Mouse (Mus musculus) MEL-GATA-1-ER (cell line): Measurements from ENCODE around the gene Ntm.

ENCODE experiments used
- DNase-seq: peaks from one replicate; pipeline ENCODE4 v3.0.0-alpha.2; 2012; ENCODE audit warnings: low read depth; ENCODE audit errors: extremely low read depth

Ntm gene

GRCm38 (mm10) chr9:29587376-29587775 lies 375.6 kb downstream of the Ntm start:
- no peak for DNase-seq

GRCm38 (mm10) chr9:29586381-29586770 lies 376.6 kb downstream of the Ntm start:
- no peak for DNase-seq

- DNase-seq: no peak
Measured at GRCm38 (mm10) chr9:29585746-29586380, 377.1 kb downstream of the Ntm start.

GRCm38 (mm10) chr9:29578226-29578625 lies 384.7 kb downstream of the Ntm start:
- DNase-seq: no peak

GRCm38 (mm10) chr9:29576051-29576533 lies 386.8 kb downstream of the Ntm start:
- no peak for DNase-seq

GRCm38 (mm10) chr9:29574548-29574947 lies 388.4 kb downstream of the Ntm start:
- no peak for DNase-seq

GRCm38 (mm10) chr9:29568571-29568970 lies 394.4 kb downstream of the Ntm start:
- DNase-seq: no peak

- DNase-seq: no peak
Measured at GRCm38 (mm10) chr9:29562419-29563071, 400.4 kb downstream of the Ntm start.

- no peak for DNase-seq
Measured at GRCm38 (mm10) chr9:29558915-29559314, 404.0 kb downstream of the Ntm start.

GRCm38 (mm10) chr9:29550582-29550981 lies 412.4 kb downstream of the Ntm start:
- no peak for DNase-seq

- DNase-seq: no peak
Measured at GRCm38 (mm10) chr9:29550107-29550506, 412.8 kb downstream of the Ntm start.

GRCm38 (mm10) chr9:29536415-29536814 lies 426.5 kb downstream of the Ntm start:
- DNase-seq: no peak

- no peak for DNase-seq
Measured at GRCm38 (mm10) chr9:29534773-29535172, 428.2 kb downstream of the Ntm start.

GRCm38 (mm10) chr9:29534304-29534703 lies 428.6 kb downstream of the Ntm start:
- no peak for DNase-seq

- no peak for DNase-seq
Measured at GRCm38 (mm10) chr9:29533556-29533955, 429.4 kb downstream of the Ntm start.

- no peak for DNase-seq
Measured at GRCm38 (mm10) chr9:29531147-29531917, 431.6 kb downstream of the Ntm start.

GRCm38 (mm10) chr9:29524109-29524508 lies 438.8 kb downstream of the Ntm start:
- DNase-seq: no peak

- DNase-seq: no peak
Measured at GRCm38 (mm10) chr9:29523221-29523620, 439.7 kb downstream of the Ntm start.

- DNase-seq: no peak
Measured at GRCm38 (mm10) chr9:29519181-29519580, 443.8 kb downstream of the Ntm start.

- DNase-seq: no peak
Measured at GRCm38 (mm10) chr9:29516688-29517087, 446.3 kb downstream of the Ntm start.

- DNase-seq: no peak
Measured at GRCm38 (mm10) chr9:29514588-29515356, 448.2 kb downstream of the Ntm start.

GRCm38 (mm10) chr9:29496002-29496401 lies 466.9 kb downstream of the Ntm start:
- DNase-seq: no peak
